Mouse (Mus musculus) spleen, adult 2 months (tissue): ENCODE results near the gene Il1rl2. TPM values are rescaled to one million over a fixed set of nuclear protein-coding genes. Genes with fewer than 3 reads are reported as not detected.

Experiments
- DNase-seq, 2 experiments: peaks; one replicate each; pipeline versions ENCODE4 v3.0.0 to v3.0.0-alpha.2; 2012 to 2021; ENCODE audit warnings: low spot score in 2 of 2, low read depth in 1 of 2
- H3K27ac ChIP-seq: fragments of 200-500 bp; 2 replicates; pipeline ENCODE4 v1.5.1; 2012; ENCODE audit warnings: low read length, inconsistent platforms; ENCODE audit not compliant: insufficient read depth
- H3K27me3 ChIP-seq: fragments of 200-500 bp; 2 replicates; pipeline ENCODE4 v1.6.1; 2012; ENCODE audit warnings: mild to moderate bottlenecking, moderate library complexity, low read length, inconsistent platforms; ENCODE audit not compliant: control insufficient read depth, insufficient read depth
- H3K36me3 ChIP-seq: fragments of 200-500 bp; 2 replicates; pipeline ENCODE4 v1.6.1; 2012; ENCODE audit warnings: mild to moderate bottlenecking, low read length, inconsistent platforms; ENCODE audit not compliant: control insufficient read depth, insufficient read depth
- H3K4me1 ChIP-seq: fragments of 200-500 bp; 2 replicates; pipeline ENCODE4 v1.6.1; 2011; ENCODE audit warnings: inconsistent platforms; ENCODE audit not compliant: control insufficient read depth, insufficient read depth, insufficient read length
- H3K4me3 ChIP-seq: fragments of 200-500 bp; 2 replicates; pipeline ENCODE4 v1.5.1; 2011; ENCODE audit warnings: mild to moderate bottlenecking, inconsistent platforms; ENCODE audit not compliant: insufficient read depth, insufficient read length; ENCODE audit errors: extremely low read depth
- CTCF ChIP-seq: fragments of 200-500 bp; IDR thresholded peaks from 2 replicates; pipeline ENCODE4 v1.5.1; 2011; ENCODE audit warnings: mild to moderate bottlenecking, inconsistent platforms; ENCODE audit not compliant: insufficient read depth, insufficient read length, insufficient replicate concordance; ENCODE audit errors: extremely low read depth
- POLR2A ChIP-seq: fragments of 200-500 bp; IDR thresholded peaks from 2 replicates; pipeline ENCODE4 v1.6.1; 2011; ENCODE audit warnings: low read depth, low read length, inconsistent platforms
- WGBS: fragments of 180-500 bp; shearing (Covaris S2); methylation state at CpG from one replicate; pipeline ENCODE4 v1.1.7; 2018; 5-methylcytosine and 5-hydroxymethylcytosine counted together
- polyA plus RNA-seq: library from polyadenylated mRNA; depleted of rRNA; stranded (reverse); fragments of >200 nt; gene quantifications from 2 replicates; pipeline ENCODE4 v1.2.3, GENCODE M21; 2012

Il1rl2 gene
- polyA plus RNA-seq, 1 experiment, result 1.9 TPM

- H3K36me3 ChIP-seq, result no peaks in the 10 kb centered on the region
- H3K4me1 ChIP-seq, result peaks cover 6% of the 10 kb centered on the region; the same call in 1 of the 2 replicates
- DNase-seq, result no peak
- WGBS, result 11% methylated on average over 10 of the region's 10 CpGs
- H3K4me3 ChIP-seq, result no peak overlapping the region
- no peak overlapping the region for H3K27ac ChIP-seq
- no peak for TF ChIP-seq CTCF
- H3K27me3 ChIP-seq, result no peaks in the 10 kb centered on the region
These were observed 31.6 kb downstream of the Il1rl2 start for GRCm38 (mm10) chr1:40355904-40356521.

- Histone ChIP-seq H3K27ac (no peak overlapping the region), H3K36me3 (no peaks in the 10 kb centered on the region), H3K4me3 (no peak overlapping the region), H3K27me3 (no peaks in the 10 kb centered on the region), H3K4me1 (peaks cover 6% of the 10 kb centered on the region; the same call in 1 of the 2 replicates)
- WGBS, result 84% methylated on average over 2 of the region's 2 CpGs
- no peak for DNase-seq
- TF ChIP-seq POLR2A, result no peak
- no peak for TF ChIP-seq CTCF
These were observed 33.5 kb downstream of the Il1rl2 start for GRCm38 (mm10) chr1:40357921-40358320.

GRCm38 (mm10) chr1:40358351-40358750 is 33.9 kb downstream of the Il1rl2 start:
- no peak for TF ChIP-seq CTCF
- TF ChIP-seq POLR2A, result no peak
- H3K4me3 ChIP-seq, result no peak overlapping the region
- 87% methylated on average over 2 of the region's 2 CpGs for WGBS
- no peaks in the 10 kb centered on the region for H3K27me3 ChIP-seq
- H3K36me3 ChIP-seq, result no peaks in the 10 kb centered on the region
- no peak for DNase-seq
- H3K27ac ChIP-seq, result no peak overlapping the region
- peaks cover 6% of the 10 kb centered on the region; the same call in 1 of the 2 replicates for H3K4me1 ChIP-seq

- H3K36me3 ChIP-seq, result no peaks in the 10 kb centered on the region
- H3K27me3 ChIP-seq, result no peaks in the 10 kb centered on the region
- peaks cover 6% of the 10 kb centered on the region; the same call in 1 of the 2 replicates for H3K4me1 ChIP-seq
- no peak overlapping the region for H3K27ac ChIP-seq
- TF ChIP-seq POLR2A (no peak), CTCF (no peak)
- WGBS, result 74% methylated on average over 4 of the region's 4 CpGs
- no peak overlapping the region for H3K4me3 ChIP-seq
- DNase-seq, result no peak
These were observed 34.4 kb downstream of the Il1rl2 start for GRCm38 (mm10) chr1:40358771-40359181.

GRCm38 (mm10) chr1:40359731-40360130 is 35.3 kb downstream of the Il1rl2 start:
- DNase-seq, result no peak
- 38% methylated on average over 2 of the region's 2 CpGs for WGBS
- H3K4me1 ChIP-seq, result peaks cover 6% of the 10 kb centered on the region; the same call in 1 of the 2 replicates
- H3K27ac ChIP-seq, result no peak overlapping the region
- H3K27me3 ChIP-seq, result no peaks in the 10 kb centered on the region
- TF ChIP-seq POLR2A (no peak), CTCF (no peak)
- H3K36me3 ChIP-seq, result no peaks in the 10 kb centered on the region
- no peak overlapping the region for H3K4me3 ChIP-seq

GRCm38 (mm10) chr1:40360969-40361368 is 36.6 kb downstream of the Il1rl2 start:
- Histone ChIP-seq H3K4me1 (peaks cover 4% of the 10 kb centered on the region; the same call in 1 of the 2 replicates), H3K27ac (no peak overlapping the region), H3K36me3 (no peaks in the 10 kb centered on the region), H3K4me3 (no peak overlapping the region), H3K27me3 (no peaks in the 10 kb centered on the region)
- 72% methylated on average over 7 of the region's 7 CpGs for WGBS
- DNase-seq, result no peak
- TF ChIP-seq CTCF (no peak), POLR2A (no peak)

GRCm38 (mm10) chr1:40361596-40361995 is 37.2 kb downstream of the Il1rl2 start:
- Histone ChIP-seq H3K27ac (no peak overlapping the region), H3K36me3 (no peaks in the 10 kb centered on the region), H3K4me1 (no peaks in the 10 kb centered on the region), H3K27me3 (no peaks in the 10 kb centered on the region), H3K4me3 (no peak overlapping the region)
- DNase-seq, result no peak
- 73% methylated on average over 1 of the region's 1 CpGs for WGBS
- TF ChIP-seq CTCF, result no peak
- no peak for TF ChIP-seq POLR2A
